In the genomic region with DNA sequence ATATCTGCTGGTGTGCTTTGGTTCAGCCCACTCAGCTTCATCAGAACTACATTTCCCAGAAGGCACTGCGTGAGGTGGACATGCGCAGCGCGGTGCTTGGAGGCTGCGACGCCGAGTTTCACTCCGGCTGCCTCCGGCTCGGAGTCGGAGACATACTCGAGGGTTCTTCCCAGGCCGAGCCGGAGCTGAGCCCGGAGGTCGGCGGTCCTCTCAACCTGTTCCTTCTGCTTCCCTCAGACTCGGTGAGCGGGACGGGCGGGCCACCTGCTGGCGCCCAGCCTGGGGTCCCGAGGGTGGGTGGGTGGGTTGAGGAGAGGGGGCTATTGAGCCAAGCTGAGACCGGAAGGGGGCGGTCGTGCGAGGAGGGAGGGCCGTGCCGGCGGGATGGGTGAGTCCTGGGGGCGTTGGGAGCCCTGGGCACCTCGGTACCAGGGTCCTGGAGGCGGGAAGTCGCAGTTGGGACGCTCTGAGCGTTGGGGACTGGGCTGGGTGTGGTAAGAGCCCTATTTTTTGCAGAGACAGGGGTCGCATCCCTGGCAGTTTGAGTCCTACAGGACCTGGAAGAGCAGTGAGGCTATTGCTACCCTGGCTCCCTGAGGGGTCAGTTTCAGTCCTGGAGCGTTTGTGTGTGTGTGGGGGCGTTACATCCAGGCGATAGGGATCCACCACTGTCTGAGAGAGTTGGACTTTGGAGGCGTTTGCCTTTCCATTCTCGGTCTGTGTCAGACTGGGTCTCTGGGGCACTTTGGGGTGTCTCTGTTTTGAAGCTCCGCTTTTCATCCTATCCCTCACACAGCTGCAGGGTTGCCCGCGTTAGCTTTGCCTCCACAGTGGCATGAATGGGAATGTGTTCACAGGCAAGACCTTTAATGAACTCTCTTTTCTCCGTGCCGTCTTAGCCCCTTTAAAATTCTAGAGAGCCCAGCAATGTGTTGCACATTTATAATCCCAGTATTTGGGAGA, we compare ENCODE assay signal across 8 mouse cellular contexts. TPM values are rescaled to one million over a fixed set of nuclear protein-coding genes. Genes with fewer than 3 reads are reported as not detected.
DNase-seq lines count a peak whose midpoint lies in the region; ATAC-seq and TF ChIP-seq lines count a peak whose summit lies in the region.

Gene Dtx2, plus strand, starts transcription at position 76 of the 963 bp plus-strand sequence.

- peaks cover 15% of the 10 kb centered on the region for H3K36me3 ChIP-seq in heart, embryonic 11.5 days (ENCODE audit: control insufficient read depth, insufficient read depth, low read length)
- peaks cover 20% of the 10 kb centered on the region for H3K36me3 ChIP-seq in kidney, embryonic 16.5 days (ENCODE audit: insufficient read depth, low read length)
- 0 out of 2 replicates have a peak, but pooled peaks cover 3% of the 10 kb centered on the region for H3K36me3 ChIP-seq in liver, adult 2 months (ENCODE audit: control insufficient read depth, insufficient read depth, low read length)
- peaks cover 8% of the 10 kb centered on the region for H3K36me3 ChIP-seq in myocyte (ENCODE audit: control insufficient read depth, insufficient read depth)
- H3K36me3 ChIP-seq in splenic B cell, adult 2 months (ENCODE audit: control insufficient read depth, insufficient read depth, low read length, poor library complexity, severe bottlenecking) = peaks cover 7% of the 10 kb centered on the region

- peak within 1 kb of the TSS; percentile 36 for H3ac ChIP-seq in myocyte (ENCODE audit: control insufficient read depth, insufficient read length)

- H3K9ac ChIP-seq in heart, embryonic 11.5 days (ENCODE audit: low read depth, low read length) = peak within 1 kb of the TSS; percentile 75
- H3K9ac ChIP-seq in kidney, embryonic 16.5 days (replicated peaks; ENCODE audit: low read length) = peak within 1 kb of the TSS; percentile 89
- H3K9ac ChIP-seq in liver, adult 2 months (ENCODE audit: low read depth, low read length) = peak within 1 kb of the TSS; percentile 83

- TF ChIP-seq POLR2A in liver, adult 2 months (IDR thresholded peaks at IDR 0.05; ENCODE audit: extremely low read depth, insufficient read depth, low read length) = peak; percentile 90
- peak; percentile 94 for TF ChIP-seq POLR2A in myocyte (IDR thresholded peaks at IDR 0.05; ENCODE audit: insufficient read length, low read depth)

- ATAC-seq in erythroblast, adult 5-6 weeks (replicated peaks; ENCODE audit: low FRiP score, poor library complexity, severe bottlenecking) = peak; percentile 97
- ATAC-seq in heart, embryonic 11.5 days (replicated peaks; ENCODE audit: insufficient number of reproducible peaks, low FRiP score, low TSS enrichment) = peak; percentile 85
- peak; percentile 95 for ATAC-seq in kidney, embryonic 16.5 days (ENCODE audit: low FRiP score, low TSS enrichment)

- H3K4me2 ChIP-seq in heart, embryonic 11.5 days = peak within 1 kb of the TSS; percentile 87
- H3K4me2 ChIP-seq in kidney, embryonic 16.5 days (replicated peaks; ENCODE audit: low read depth, low read length) = peak within 1 kb of the TSS; percentile 61
- H3K4me2 ChIP-seq in myocyte (ENCODE audit: low read depth) = peak within 1 kb of the TSS; percentile 88

- peak; percentile 18; the same call in 1 of the 2 replicates for TF ChIP-seq CTCF in liver, adult 2 months (IDR thresholded peaks at IDR 0.05; ENCODE audit: low read depth, low read length)

- no peaks in the 10 kb centered on the region for H3K27me3 ChIP-seq in heart, embryonic 11.5 days (ENCODE audit: control insufficient read depth, insufficient read depth, low read length)
- H3K27me3 ChIP-seq in kidney, embryonic 16.5 days (ENCODE audit: insufficient read depth, low read length) = no peaks in the 10 kb centered on the region
- H3K27me3 ChIP-seq in liver, adult 2 months (ENCODE audit: control insufficient read depth, insufficient read depth, low read length) = no peaks in the 10 kb centered on the region
- no peaks in the 10 kb centered on the region for H3K27me3 ChIP-seq in myocyte (ENCODE audit: control insufficient read depth, insufficient read depth, insufficient read length)
- H3K27me3 ChIP-seq in splenic B cell, adult 2 months (ENCODE audit: control insufficient read depth, insufficient read depth, low read length, poor library complexity, severe bottlenecking) = no peaks in the 10 kb centered on the region

- no peaks in the 10 kb centered on the region for H3K9me3 ChIP-seq in heart, embryonic 11.5 days (replicated peaks; ENCODE audit: control insufficient read depth, low read length)
- no peaks in the 10 kb centered on the region for H3K9me3 ChIP-seq in kidney, embryonic 16.5 days (ENCODE audit: low read length)

- peak within 1 kb of the TSS; percentile 62 for H3K4me3 ChIP-seq in heart, embryonic 11.5 days (ENCODE audit: low read depth, low read length)
- H3K4me3 ChIP-seq in kidney, embryonic 16.5 days (ENCODE audit: low read length) = peak within 1 kb of the TSS; percentile 82
- H3K4me3 ChIP-seq in liver, adult 2 months (ENCODE audit: insufficient read depth, low read depth, low read length) = peak within 1 kb of the TSS; percentile 79
- peak within 1 kb of the TSS; percentile 62 for H3K4me3 ChIP-seq in myocyte

- H3K4me1 ChIP-seq in heart, embryonic 11.5 days (ENCODE audit: control insufficient read depth, insufficient read depth, low read length) = peaks cover 4% of the 10 kb centered on the region; the same call in 1 of the 2 replicates
- peaks cover 7% of the 10 kb centered on the region for H3K4me1 ChIP-seq in kidney, embryonic 16.5 days (ENCODE audit: insufficient read depth, low read length)
- H3K4me1 ChIP-seq in liver, adult 2 months (ENCODE audit: control insufficient read depth, insufficient read depth, low read length) = peaks cover 7% of the 10 kb centered on the region; the same call in 1 of the 2 replicates

- peak within 1 kb of the TSS; percentile 77 for H3K27ac ChIP-seq in heart, embryonic 11.5 days (ENCODE audit: low read depth, low read length)
- peak within 1 kb of the TSS; percentile 91 for H3K27ac ChIP-seq in kidney, embryonic 16.5 days (ENCODE audit: low read length)
- H3K27ac ChIP-seq in liver, adult 2 months (replicated peaks; ENCODE audit: insufficient read depth, low read depth, low read length) = no peak within 1 kb of the TSS; the same call in 1 of the 2 replicates

- DNase-seq in B cell, adult 2 months = peak; percentile 91 to 92
- peak; percentile 97 for DNase-seq in brain, adult 2 months (ENCODE audit: low read depth, low spot score)
- DNase-seq in liver, adult 2 months (ENCODE audit: extremely low read depth, low read depth, low spot score) = peak; percentile 79
- peak; percentile 94 for DNase-seq in splenic B cell, adult 2 months (ENCODE audit: low read depth, low spot score)

- no peaks in the 10 kb centered on the region for H3K79me2 ChIP-seq in liver, adult 2 months (ENCODE audit: control insufficient read depth, insufficient read depth, low read length)
- H3K79me2 ChIP-seq in myocyte (ENCODE audit: control insufficient read depth, insufficient read depth) = peaks cover 20% of the 10 kb centered on the region

- 2% methylated on average over 46 of the region's 47 CpGs for WGBS in heart, embryonic 11.5 days (ENCODE audit: insufficient replicate concordance)
- WGBS in kidney, embryonic 16.5 days = under 1% methylated on average over 43 of the region's 47 CpGs
- WGBS in liver, adult 2 months = 1% methylated on average over 47 of the region's 47 CpGs

TF ChIP-seq in myocyte, 11 proteins besides CTCF, POLR2A, EP300 and RAD21:
- TF ChIP-seq USF1 (IDR thresholded peaks at IDR 0.05; ENCODE audit: low read depth) = no peak
- peak; percentile 95 for TF ChIP-seq POLR2AphosphoS2 (IDR thresholded peaks at IDR 0.05; ENCODE audit: insufficient read length, low read depth)
- TF ChIP-seq E2F4 (IDR thresholded peaks at IDR 0.05; ENCODE audit: insufficient read depth) = no peak

RNA-seq across cellular contexts. Expression of gene Dtx2, which starts in this region (rescaled TPM):
- 3.8 and 22.1 TPM in 2 replicates for total RNA-seq in erythroblast, adult 5-6 weeks (2015; ENCODE audit: low replicate concordance)
- total RNA-seq in erythroblast, adult 5-6 weeks (2017; ENCODE audit: low replicate concordance) = 2.3 TPM in 1 of 2 replicates, not detected in the other
- 24.7 and 27.2 TPM in 2 replicates for polyA plus RNA-seq in heart, embryonic 11.5 days (2014; fragmentation: Nextera tagmentation; extraction: Ambion mirVana)
- polyA plus RNA-seq in kidney, embryonic 16.5 days (2015; fragmentation: Nextera tagmentation; extraction: Ambion mirVana) = 32.9 and 36.3 TPM in 2 replicates
- 1.0 and 1.9 TPM in 2 replicates for total RNA-seq in liver, adult 2 months (2014; rRNA removed)
- polyA plus RNA-seq in liver, adult 2 months (2012; rRNA removed) = 4.3 and 7.1 TPM in 2 replicates
- polyA plus RNA-seq in myocyte (2012; fragmentation: generic; extraction: Trizol) = 18.3 TPM
